Mouse (Mus musculus): ENCODE measurements around the gene E4f1.

DNA sequence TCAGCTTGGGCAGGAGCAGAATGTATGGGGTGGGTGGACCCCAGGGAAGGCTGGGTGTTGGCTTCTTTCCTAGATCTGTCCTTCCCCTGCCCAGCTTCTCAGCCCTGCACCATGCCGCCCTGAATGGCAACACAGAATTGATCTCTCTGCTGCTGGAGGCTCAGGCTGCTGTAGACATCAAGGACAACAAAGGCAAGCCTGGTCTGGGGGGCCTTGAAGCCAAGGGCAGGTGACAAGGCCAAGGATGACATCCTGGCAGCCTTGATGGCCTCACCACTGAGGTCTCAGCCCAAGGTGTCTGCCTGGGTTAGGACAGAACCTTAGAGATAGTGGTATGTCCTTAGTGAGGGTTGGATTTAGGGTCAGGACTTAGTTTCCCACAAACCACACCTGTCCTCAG, 25.9 kb upstream of the E4f1 start:
- TF ChIP-seq CTCF (IDR thresholded peaks at IDR 0.05; ENCODE audit: low read depth, low read length) (no peak), POLR2A (IDR thresholded peaks at IDR 0.05; ENCODE audit: borderline replicate concordance, low read depth, low read length) (no peak)

Data from bone marrow macrophage, adult 2 months (primary cell).